Mouse (Mus musculus): ENCODE data around the gene Shisa8. TPM values are rescaled to one million over a fixed set of nuclear protein-coding genes. Genes with fewer than 3 reads are reported as not detected.

The Shisa8 gene
- polyA plus RNA-seq, 1 experiment from 2014 or later: 0.31 TPM

MicroRNAs within 50 kb of the gene (microRNA counts, 519-probe panel; counts per million panel counts)
- microRNA mmu-miR-33: 1,188 counts per million, percentile 71 among the panel's probes with 10 or more counts

Small RNA genes within 50 kb of the gene (microRNA-seq; reads per million reads assigned to microRNA genes)
- gene Mir33: 139 reads per million, percentile 50 among the genes with 10 or more reads in this experiment

Other genes with a start within 250 kb of the Shisa8 start
- gene 1700029P11Rik, start 232.3 kb downstream of the Shisa8 start, polyA plus RNA-seq (2016; fragmentation: Nextera tagmentation; extraction: Ambion mirVana): not detected in 2 replicates
- 94.9 and 98.7 TPM in 2 replicates for gene Xrcc6, start 225.0 kb downstream of the Shisa8 start, polyA plus RNA-seq (2016; fragmentation: Nextera tagmentation; extraction: Ambion mirVana)
- gene Desi1, start 179.0 kb downstream of the Shisa8 start, polyA plus RNA-seq (2016; fragmentation: Nextera tagmentation; extraction: Ambion mirVana): 19.6 and 21.8 TPM in 2 replicates
- 232 and 235 TPM in 2 replicates for gene Snu13, start 165.2 kb downstream of the Shisa8 start, polyA plus RNA-seq (2016; fragmentation: Nextera tagmentation; extraction: Ambion mirVana)
- gene 4930407I10Rik, start 153.7 kb downstream of the Shisa8 start, polyA plus RNA-seq (2016; fragmentation: Nextera tagmentation; extraction: Ambion mirVana): not detected in 2 replicates
- gene Mei1, start 142.8 kb downstream of the Shisa8 start, polyA plus RNA-seq (2016; fragmentation: Nextera tagmentation; extraction: Ambion mirVana): not detected in 2 replicates
- 12.2 TPM in 2 replicates for gene Ccdc134, start 84.9 kb downstream of the Shisa8 start, polyA plus RNA-seq (2016; fragmentation: Nextera tagmentation; extraction: Ambion mirVana)
- 96.9 and 99.4 TPM in 2 replicates for gene Srebf2, start 65.6 kb downstream of the Shisa8 start, polyA plus RNA-seq (2016; fragmentation: Nextera tagmentation; extraction: Ambion mirVana)
- 0.30 TPM in 2 replicates for gene Tnfrsf13c, start 11.6 kb upstream of the Shisa8 start, polyA plus RNA-seq (2016; fragmentation: Nextera tagmentation; extraction: Ambion mirVana)
- gene Cenpm, start 31.9 kb upstream of the Shisa8 start, polyA plus RNA-seq (2016; fragmentation: Nextera tagmentation; extraction: Ambion mirVana): 48.3 and 51.2 TPM in 2 replicates
- not detected in 2 replicates for gene 1500009C09Rik, start 39.6 kb upstream of the Shisa8 start, polyA plus RNA-seq (2016; fragmentation: Nextera tagmentation; extraction: Ambion mirVana)
- gene Sept3, start 62.1 kb upstream of the Shisa8 start, polyA plus RNA-seq (2016; fragmentation: Nextera tagmentation; extraction: Ambion mirVana): 0.81 and 1.4 TPM in 2 replicates
- 0.22 and 0.31 TPM in 2 replicates for gene Wbp2nl, start 86.1 kb upstream of the Shisa8 start, polyA plus RNA-seq (2016; fragmentation: Nextera tagmentation; extraction: Ambion mirVana)
- 36.5 and 40.8 TPM in 2 replicates for gene Naga, start 126.1 kb upstream of the Shisa8 start, polyA plus RNA-seq (2016; fragmentation: Nextera tagmentation; extraction: Ambion mirVana)
- 39.1 and 42.8 TPM in 2 replicates for gene Pheta2, start 126.1 kb upstream of the Shisa8 start, polyA plus RNA-seq (2016; fragmentation: Nextera tagmentation; extraction: Ambion mirVana)
- gene Smdt1, start 126.1 kb upstream of the Shisa8 start, polyA plus RNA-seq (2016; fragmentation: Nextera tagmentation; extraction: Ambion mirVana): 193 and 196 TPM in 2 replicates
- 368 and 383 TPM in 2 replicates for gene Ndufa6, start 141.5 kb upstream of the Shisa8 start, polyA plus RNA-seq (2016; fragmentation: Nextera tagmentation; extraction: Ambion mirVana)
- 8.0 and 8.1 TPM in 2 replicates for gene Cyp2d22, start 167.4 kb upstream of the Shisa8 start, polyA plus RNA-seq (2016; fragmentation: Nextera tagmentation; extraction: Ambion mirVana)
- gene Cyp2d11, start 181.2 kb upstream of the Shisa8 start, polyA plus RNA-seq (2016; fragmentation: Nextera tagmentation; extraction: Ambion mirVana): not detected in 2 replicates
- 10.1 and 11.2 TPM in 2 replicates for gene Cyp2d10, start 194.4 kb upstream of the Shisa8 start, polyA plus RNA-seq (2016; fragmentation: Nextera tagmentation; extraction: Ambion mirVana)
- 0.23 and 0.47 TPM in 2 replicates for gene Cyp2d9, start 220.6 kb upstream of the Shisa8 start, polyA plus RNA-seq (2016; fragmentation: Nextera tagmentation; extraction: Ambion mirVana)

Measured in liver, embryonic 12.5 days (tissue).